Mouse (Mus musculus): ENCODE data around the gene Sdk1. TPM values are rescaled to one million over a fixed set of nuclear protein-coding genes. Genes with fewer than 3 reads are reported as not detected.
"Not testable (repeated sequence)": the region's sequence is repeated elsewhere in the genome, so short reads cannot be mapped to it uniquely, and the experiment has no call there.

Sdk1 gene
- total RNA-seq, 2 experiments from 2014 or later, result 1.2 to 1.5 TPM

- intact Hi-C loops (cut with DNase I), result no loop called here
- DNase-seq, result no peak
Observed at GRCm38 (mm10) chr5:141615763-141616162, 374.5 kb downstream of the Sdk1 start.

- no peak for DNase-seq
- intact Hi-C loops (cut with DNase I), result no loop called here
Observed at GRCm38 (mm10) chr5:141617660-141618059, 376.4 kb downstream of the Sdk1 start.

- intact Hi-C loops (cut with DNase I), result no loop called here
- no peak for DNase-seq
Observed at GRCm38 (mm10) chr5:141625401-141625800, 384.1 kb downstream of the Sdk1 start.

GRCm38 (mm10) chr5:141631641-141632040 is 390.4 kb downstream of the Sdk1 start:
- intact Hi-C loops (cut with DNase I), result no loop called here

GRCm38 (mm10) chr5:141633271-141633670 is 392.0 kb downstream of the Sdk1 start:
- intact Hi-C loops (cut with DNase I), result no loop called here
- no peak for DNase-seq

More at GRCm38 (mm10) chr5:141631641-141632040, 390.4 kb downstream of the Sdk1 start:
- no peak for DNase-seq

- intact Hi-C loops (cut with DNase I), result no loop called here
- DNase-seq, result no peak
Observed at GRCm38 (mm10) chr5:141636406-141636805, 395.1 kb downstream of the Sdk1 start.

- DNase-seq; intact Hi-C loops (cut with DNase I): not testable (repeated sequence)
Observed at GRCm38 (mm10) chr5:141637054-141637453, 395.8 kb downstream of the Sdk1 start.

GRCm38 (mm10) chr5:141645671-141646070 is 404.4 kb downstream of the Sdk1 start:
- DNase-seq, result no peak

GRCm38 (mm10) chr5:141646621-141647020 is 405.3 kb downstream of the Sdk1 start:
- no peak for DNase-seq
- intact Hi-C loops (cut with DNase I), result no loop called here

More at GRCm38 (mm10) chr5:141645671-141646070, 404.4 kb downstream of the Sdk1 start:
- intact Hi-C loops (cut with DNase I), result no loop called here

GRCm38 (mm10) chr5:141649831-141650375 is 408.6 kb downstream of the Sdk1 start:
- intact Hi-C loops (cut with DNase I), result no loop called here

GRCm38 (mm10) chr5:141651690-141652377 is 410.5 kb downstream of the Sdk1 start:
- intact Hi-C loops (cut with DNase I), result no loop called here
- no peak for DNase-seq

More at GRCm38 (mm10) chr5:141649831-141650375, 408.6 kb downstream of the Sdk1 start:
- DNase-seq, result no peak

GRCm38 (mm10) chr5:141676371-141676770 is 435.1 kb downstream of the Sdk1 start:
- no peak for DNase-seq

GRCm38 (mm10) chr5:141677034-141677433 is 435.7 kb downstream of the Sdk1 start:
- no peak for DNase-seq
- intact Hi-C loops (cut with DNase I), result no loop called here

More at GRCm38 (mm10) chr5:141676371-141676770, 435.1 kb downstream of the Sdk1 start:
- intact Hi-C loops (cut with DNase I), result no loop called here

GRCm38 (mm10) chr5:141677841-141678240 is 436.6 kb downstream of the Sdk1 start:
- DNase-seq, result no peak
- intact Hi-C loops (cut with DNase I), result no loop called here

- DNase-seq, result no peak
- intact Hi-C loops (cut with DNase I), result no loop called here
Observed at GRCm38 (mm10) chr5:141686876-141687420, 445.7 kb downstream of the Sdk1 start.

- no peak for DNase-seq
- intact Hi-C loops (cut with DNase I), result no loop called here
Observed at GRCm38 (mm10) chr5:141689442-141690105, 448.3 kb downstream of the Sdk1 start.

- DNase-seq, result peak; percentile 76 to 78
- intact Hi-C loops (cut with DNase I), result no loop called here
Observed at GRCm38 (mm10) chr5:141691482-141691975, 450.2 kb downstream of the Sdk1 start.

GRCm38 (mm10) chr5:141693716-141694115 is 452.4 kb downstream of the Sdk1 start:
- DNase-seq, result no peak

GRCm38 (mm10) chr5:141694901-141695300 is 453.6 kb downstream of the Sdk1 start:
- no peak for DNase-seq
- intact Hi-C loops (cut with DNase I), result no loop called here

More at GRCm38 (mm10) chr5:141693716-141694115, 452.4 kb downstream of the Sdk1 start:
- intact Hi-C loops (cut with DNase I), result no loop called here

- intact Hi-C loops (cut with DNase I), result no loop called here
- no peak for DNase-seq
Observed at GRCm38 (mm10) chr5:141698406-141698805, 457.1 kb downstream of the Sdk1 start.

GRCm38 (mm10) chr5:141720751-141721150 is 479.5 kb downstream of the Sdk1 start:
- DNase-seq, result no peak
- intact Hi-C loops (cut with DNase I), result no loop called here
